Mouse (Mus musculus): ENCODE measurements around the gene Samd4b.
"Not testable (repeated sequence)": the region's sequence is repeated elsewhere in the genome, so short reads cannot be mapped to it uniquely, and the experiment has no call there.

Samd4b gene

DNA sequence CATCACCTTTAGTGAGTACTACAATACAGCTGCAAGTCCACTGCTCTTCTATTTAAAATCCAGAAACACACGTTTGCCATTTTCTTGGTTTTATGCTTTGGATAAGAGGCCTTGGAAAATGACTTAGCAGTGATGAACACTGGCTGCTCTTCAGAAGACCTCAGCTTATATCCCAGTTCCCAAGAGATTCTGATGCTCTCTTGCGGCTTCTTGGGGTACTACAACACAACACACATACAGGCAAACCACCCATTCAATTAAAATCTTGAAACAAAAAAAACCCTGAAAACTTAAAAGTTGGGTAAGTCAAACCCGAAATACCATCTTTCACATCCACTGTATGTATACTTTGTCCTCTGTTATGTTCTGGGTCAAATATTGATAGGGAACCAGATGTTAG is 199.9 kb downstream of the Samd4b start:
- no peak for DNase-seq (ENCODE audit: low spot score)

DNA sequence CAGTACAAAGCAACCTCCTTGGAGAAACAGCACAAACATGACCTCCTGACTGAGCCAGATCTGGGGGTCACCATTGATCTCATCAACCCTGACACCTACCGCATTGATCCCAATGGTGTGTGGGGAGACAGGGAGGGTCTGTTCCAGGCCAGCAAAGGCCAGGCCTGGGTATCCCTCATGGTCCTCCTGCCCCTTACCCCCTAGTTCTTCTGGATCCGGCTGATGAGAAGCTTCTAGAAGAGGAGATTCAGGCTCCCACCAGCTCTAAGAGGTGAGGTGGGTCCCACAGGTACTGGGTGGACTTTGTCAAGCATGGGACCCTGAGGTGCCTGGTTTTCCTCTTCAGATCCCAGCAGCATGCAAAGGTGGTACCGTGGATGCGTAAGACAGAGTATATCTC is 202.5 kb downstream of the Samd4b start:
- DNase-seq (ENCODE audit: low spot score) = no peak

DNA sequence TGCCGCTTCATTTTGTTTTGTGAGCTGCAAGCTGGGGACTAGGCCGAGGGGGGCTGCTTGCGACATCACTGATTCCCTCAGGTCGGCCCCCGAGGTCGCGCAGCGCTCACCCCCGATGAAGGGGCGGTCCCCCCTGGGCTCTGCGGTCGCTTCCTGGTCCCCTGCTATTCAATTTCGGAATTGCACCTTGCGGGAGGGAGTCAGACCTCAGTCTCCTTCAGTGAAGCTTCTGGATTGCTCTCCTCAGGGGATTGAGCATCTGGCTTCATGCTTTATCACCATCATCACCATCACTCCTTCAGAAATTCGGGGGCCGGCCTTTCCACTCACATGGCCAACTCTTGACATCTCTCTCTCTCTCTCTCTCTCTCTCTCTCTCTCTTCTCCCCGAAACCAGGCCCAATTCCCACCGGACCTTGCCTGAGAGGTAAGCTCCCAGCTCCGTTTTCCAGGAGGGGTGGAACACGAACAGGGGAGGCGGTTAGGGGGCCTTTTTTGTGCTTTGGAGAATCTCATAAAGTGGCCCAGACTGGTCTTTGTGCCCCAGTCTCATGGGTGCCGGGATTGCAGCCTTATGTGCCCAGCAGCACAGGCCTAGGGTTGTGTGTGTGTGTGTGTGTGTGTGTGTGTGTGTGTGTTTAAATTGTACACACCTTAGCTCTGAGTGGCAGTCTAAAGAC is 204.5 kb downstream of the Samd4b start:
- DNase-seq (ENCODE audit: low spot score) = no peak

DNA sequence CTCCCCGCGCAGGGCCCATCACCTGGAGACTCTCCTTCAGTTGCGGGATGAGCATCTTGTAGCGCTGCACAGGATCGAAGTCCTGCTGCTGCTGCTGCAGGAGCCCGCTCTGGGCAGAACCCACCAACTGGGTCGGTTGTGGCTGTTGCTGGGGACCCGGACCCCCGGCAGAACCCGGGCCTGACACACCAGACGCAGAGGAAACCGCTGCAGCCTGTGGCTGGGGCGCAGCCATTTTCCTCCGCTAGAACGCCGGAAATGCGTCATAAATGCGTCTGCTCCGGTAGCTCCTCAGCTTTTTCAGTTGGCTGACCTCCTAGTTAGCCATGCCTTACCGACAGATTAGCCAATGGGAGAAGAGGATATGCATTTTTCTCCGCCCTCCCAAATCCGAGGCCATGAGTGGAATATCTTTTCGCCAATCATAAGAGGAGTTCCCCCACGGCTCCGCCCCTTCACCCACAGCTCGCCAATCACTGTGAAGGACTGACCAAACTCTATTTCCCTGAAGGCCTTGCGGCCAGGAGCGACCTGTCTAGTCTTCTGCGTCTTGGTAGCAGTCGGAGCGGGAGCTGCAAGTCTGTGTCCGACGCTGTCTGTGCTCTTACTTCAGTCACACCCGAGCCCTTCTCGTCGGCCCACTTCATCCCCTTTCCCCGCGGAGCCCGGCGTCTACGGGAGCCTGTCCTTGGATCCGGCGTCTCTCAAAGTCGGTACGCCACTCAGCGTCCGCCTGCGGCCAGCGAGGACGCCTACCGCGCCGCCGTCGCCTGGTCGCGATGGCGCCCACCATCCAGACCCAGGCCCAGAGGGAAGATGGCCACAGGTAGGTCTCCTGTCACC is 205.3 kb downstream of the Samd4b start, which contains the start of the genes Med29 and Paf1:
Med29 (minus strand) TSS at position 280 of the 843 bp plus-strand sequence.
Paf1 (plus strand) TSS at position 523 of the 843 bp plus-strand sequence.
- peak; percentile 93 for DNase-seq (ENCODE audit: low spot score)

DNA sequence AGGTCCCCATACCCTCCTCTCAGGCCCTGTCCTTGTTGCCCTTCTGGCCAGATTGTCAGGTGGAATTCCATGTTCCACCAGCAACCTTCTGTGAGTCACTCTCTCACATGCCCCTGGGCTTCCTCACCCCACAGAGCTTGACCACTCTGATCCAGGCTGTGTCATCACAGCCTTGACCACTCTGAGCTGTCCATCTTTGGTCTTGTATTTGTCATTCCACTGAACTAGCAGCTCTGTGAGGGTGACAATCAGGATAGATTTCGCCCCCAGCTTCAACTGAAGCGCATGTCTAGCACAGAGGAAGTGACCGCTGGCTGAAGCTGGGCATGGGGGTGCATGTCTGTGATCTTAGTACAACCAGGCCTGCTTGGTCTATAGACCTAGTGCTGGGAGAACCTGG is 207.6 kb downstream of the Samd4b start:
- no peak for DNase-seq (ENCODE audit: low spot score)

DNA sequence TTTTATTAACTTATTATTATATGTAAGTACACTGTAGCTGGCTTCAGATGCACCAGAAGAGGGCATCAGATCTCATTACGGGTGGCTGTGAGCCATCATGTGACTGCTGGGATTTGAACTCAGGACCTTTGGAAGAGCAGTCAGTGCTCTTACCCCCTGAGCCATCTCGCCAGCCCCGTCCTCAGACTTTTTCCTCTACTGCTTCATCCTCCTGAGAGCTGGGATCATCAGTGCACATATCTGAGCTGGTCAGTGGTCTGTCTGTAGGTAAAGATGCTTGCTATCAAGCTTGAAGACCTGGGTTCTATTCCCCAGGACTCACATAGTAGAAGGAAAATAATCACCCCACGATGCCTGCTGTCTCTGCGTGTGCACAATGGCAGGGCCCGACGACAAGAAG is 210.6 kb downstream of the Samd4b start:
- DNase-seq (ENCODE audit: low spot score) = not testable (repeated sequence)

DNA sequence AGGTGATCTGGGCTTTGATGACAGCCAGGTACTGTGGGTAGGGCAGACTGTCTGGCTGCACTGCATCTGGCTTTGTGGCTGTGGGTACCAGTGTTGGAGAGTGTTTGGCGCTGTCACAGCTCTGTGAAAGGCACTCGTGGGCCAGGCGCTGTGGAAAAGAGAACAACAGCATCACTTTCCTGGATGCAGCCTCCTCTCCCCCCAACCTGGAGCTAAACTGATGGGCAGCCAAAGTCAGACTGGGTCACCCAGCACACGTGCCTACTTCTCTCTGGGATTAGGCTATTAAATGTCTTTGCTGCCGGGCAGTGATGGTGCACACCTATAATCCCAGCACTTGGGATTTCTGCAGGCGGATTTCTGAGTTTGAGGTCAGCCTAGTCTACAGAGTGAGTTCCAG is 211.1 kb downstream of the Samd4b start:
- DNase-seq (ENCODE audit: low spot score) = not testable (repeated sequence)

DNA sequence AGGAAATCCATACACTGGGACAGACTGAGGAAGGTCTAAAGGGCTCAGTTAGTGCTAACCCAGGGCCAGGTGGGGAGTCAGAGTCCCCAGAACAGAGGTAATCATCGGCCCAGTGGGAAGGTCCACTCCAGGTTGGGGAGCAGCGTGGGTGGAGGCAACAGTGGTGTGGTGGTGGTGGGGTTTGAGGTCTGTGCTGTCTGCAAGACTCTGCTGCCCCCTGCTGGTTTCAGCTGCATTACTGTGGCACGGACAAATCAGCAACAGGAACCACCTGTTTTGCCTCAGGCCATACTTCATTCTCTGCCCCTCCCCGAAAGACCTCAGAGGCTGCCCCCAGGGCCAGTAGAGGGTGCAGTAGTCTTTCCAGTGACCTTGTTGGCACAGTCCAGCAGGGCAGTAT is 211.5 kb downstream of the Samd4b start:
- DNase-seq (ENCODE audit: low spot score) = peak; percentile 73

DNA sequence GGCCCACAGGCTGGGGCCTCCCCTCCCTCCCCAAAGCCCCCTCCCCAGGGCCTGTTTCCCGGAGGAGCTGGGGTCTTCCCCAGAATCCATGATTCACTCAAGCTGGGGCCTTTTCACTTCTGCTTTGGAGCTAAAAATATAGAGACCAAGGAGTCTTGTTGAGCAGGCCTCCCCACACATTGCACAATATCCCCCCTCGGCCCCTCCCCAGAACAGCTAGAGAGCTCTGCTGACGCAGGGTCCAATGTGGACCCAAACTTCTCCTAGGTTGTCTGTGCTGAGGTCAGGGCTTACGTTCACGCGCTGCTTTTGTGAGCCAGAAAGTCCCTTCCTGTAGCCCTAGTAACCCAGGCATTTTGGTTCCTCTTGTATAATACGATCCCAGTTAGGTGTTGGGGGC is 211.9 kb downstream of the Samd4b start:
- no peak for DNase-seq (ENCODE audit: low spot score)

DNA sequence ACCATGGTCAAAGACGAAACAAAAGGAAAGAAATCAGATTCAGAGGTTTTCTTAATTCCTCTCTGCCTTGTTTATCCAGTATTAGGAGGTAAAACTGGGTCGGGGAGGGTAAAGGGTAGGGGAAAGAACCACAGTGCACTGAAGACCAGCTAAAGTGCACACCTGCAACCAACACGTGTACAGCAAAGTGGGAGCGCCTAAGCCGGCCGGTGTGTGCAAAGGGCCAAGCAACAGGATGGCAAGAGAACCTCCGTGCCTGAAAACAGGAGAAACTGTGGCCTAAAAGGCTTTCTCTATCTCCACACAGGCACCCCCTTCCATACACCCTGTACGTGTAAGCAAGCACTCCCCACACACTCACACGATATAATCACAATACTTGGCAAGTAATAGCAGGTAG is 212.7 kb downstream of the Samd4b start:
- DNase-seq (ENCODE audit: low spot score) = no peak

DNA sequence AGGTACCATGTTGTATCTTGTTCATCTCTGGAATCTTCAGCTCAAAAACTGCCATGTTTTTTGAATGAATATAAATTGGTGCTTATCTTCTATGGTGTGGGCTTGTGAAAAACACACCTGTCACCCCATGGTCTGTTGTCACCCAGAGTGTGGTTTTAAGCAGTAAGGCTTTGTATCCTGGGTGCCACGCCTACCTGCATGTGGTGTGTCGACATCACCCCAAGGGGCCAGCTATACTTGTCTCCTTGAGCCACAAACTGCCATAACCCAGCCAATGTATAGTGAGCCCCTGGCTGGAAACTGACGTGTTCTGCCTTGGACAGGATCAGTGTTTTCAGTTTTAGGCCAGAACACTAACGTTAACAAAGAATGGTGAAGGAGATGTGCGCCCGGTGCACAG is 213.8 kb downstream of the Samd4b start:
- no peak for DNase-seq (ENCODE audit: low spot score)

DNA sequence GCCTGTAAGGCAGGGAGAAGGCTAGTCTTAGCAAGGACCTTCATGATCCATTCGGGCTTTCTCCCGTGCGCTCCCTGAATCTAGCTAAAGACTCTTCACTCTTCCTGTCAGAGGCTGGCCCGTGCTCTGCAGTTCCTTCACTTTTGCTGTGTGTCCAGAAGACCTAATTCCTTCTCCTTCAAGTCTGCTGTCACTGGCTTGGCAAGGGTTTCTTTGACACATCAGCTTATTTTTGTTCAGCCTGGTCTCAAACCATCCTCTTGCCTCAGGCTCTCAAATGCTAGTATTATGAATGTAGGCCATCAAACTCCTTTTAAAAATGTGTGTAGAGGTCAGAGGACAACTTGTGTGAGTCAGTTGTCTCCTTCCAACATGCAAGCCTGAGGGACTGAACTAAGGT is 214.3 kb downstream of the Samd4b start:
- DNase-seq (ENCODE audit: low spot score) = no peak

DNA sequence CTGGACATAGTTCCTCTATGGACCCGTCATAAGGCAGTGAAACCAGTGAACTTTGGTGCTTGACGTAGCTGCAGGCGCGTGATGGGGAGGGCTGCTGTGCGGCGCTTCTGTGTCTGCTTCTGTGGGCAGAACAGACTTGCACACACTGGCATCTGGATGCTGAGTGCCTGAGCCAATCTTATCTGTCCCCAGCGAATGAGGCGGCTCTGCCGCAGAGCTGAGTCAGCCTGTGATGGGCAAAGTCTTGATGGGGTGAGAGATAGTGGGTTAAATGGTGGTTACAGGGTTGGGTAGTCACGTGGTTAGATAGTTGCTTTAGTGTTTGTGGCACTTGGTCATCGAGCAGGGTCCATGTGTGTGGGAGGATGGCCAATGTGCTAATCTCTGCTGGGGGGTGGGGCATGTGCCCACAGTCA is 215.0 kb downstream of the Samd4b start:
- DNase-seq (ENCODE audit: low spot score) = peak; percentile 69

DNA sequence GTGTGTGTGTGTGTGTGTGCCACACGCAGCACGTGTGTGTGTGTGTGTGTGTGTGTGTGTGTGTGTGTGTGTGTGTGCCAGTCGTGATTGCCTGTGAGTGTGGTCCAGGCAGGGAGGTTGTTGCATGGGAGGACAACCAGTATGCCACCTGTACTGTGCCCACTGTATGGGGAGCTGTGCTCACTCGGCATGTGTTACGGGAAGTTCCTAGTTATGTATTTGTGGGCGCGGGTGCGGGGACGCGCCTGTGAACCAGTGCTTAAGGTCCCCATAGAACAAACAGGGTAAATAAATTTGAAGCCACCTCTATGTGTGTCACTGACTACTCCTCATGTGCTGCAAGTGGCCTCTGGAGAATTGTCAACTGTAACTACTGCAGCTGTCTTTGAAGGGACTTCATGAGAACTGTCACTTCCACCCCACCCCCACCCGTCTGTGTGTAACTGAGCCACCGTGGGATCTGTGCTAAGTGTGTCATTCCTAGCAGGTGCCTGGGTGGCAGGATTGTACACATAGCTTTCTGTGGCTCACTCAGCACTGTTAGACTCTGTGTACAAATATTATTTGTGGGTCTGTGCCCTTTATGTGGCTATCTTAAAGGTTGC is 215.5 kb downstream of the Samd4b start:
- DNase-seq (ENCODE audit: low spot score) = peak; percentile 50

DNA sequence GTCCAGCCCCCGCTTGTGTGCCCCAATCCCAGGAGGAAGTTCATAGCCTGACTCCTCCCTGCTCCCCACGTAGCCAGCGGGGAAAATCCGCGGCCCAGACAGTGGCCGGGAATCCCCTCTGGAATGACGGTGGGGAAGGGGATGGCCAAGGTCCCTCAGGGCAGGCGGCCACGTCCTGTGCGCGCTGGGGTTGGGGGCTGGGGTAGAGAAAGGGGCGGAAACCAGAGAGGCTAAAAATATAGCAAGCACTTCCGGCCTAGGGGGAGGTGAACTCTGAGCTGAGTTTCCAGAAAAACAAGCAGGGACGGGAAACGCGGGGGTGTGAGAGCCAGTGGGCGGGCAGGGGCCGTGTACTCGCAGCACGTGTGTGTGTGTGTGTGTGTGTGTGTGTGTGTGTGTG is 216.0 kb downstream of the Samd4b start:
- DNase-seq (ENCODE audit: low spot score) = peak; percentile 71

DNA sequence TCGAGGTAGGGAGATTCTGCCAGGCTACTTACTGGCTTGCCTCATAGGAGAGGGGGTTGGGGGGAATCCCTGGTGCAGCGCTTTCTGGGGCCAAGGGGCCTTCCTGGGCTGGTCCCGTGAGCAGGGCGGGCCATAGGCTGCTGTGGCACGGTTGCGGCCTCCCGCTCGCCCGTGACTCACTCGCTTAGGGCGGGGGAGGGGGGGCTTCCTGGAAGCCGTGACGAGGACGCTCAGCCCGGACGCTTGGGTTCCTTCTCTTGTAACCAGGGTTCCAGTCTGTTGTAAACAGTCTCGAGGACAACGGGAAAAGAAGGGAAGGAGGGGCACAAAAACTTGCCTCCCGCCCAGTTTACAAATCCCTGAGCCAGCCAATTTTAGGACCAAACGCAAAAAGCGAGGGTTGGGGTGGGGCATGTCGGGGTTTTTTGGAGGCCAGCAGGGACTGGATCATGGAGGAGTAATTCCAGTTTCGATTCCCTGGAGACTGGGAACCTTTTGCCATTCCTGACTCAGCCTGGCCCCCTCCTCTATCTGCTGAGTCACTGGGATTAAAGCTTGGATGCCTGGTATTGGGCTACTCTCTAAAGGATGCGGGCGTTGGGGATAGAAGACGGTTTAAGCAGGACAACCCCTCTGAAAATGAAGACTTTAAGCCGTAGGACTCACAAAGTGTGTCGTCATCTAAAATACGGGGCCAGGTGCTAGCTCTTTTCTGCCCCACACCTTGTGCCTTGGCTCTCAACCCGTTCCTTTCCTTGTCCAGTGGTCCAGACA is 216.7 kb downstream of the Samd4b start:
- peak; percentile 77 for DNase-seq (ENCODE audit: low spot score)

DNA sequence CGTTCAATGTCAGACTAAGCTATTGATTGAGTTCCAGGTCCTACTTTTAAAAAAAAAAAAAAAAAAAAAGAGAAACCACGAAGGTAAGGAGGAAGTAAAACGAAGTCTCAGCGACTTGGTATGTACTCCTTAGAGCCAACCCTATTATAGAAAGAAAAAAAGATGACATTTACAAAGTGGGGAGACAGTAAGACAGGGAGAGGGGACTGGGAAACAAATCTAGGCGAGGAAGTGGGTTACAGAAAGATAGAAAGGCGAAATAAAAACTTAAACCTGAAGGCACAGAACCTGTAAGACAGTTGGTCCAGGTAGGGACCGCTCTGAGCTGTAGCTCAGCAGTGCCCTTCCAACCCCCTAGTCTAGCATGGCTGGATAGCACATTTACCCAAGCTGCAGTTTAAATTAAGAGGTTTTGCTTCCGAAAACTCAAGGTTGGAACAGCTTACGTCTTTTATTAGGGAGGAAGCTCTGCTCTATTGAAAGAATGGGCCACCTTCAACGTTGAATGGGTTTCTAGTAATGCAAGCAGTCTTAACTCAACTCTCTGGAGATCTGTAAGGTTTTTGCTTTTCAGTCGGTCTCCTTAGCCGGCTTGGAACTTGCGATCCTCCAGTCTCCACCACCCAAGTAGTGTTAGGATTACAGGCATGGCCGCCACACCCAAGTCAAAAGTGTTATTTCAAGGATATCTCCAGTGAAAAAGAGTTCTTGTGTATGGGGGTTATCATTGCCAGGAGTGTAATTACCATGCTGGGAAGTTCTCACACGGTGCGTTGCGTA is 217.5 kb downstream of the Samd4b start, which contains the start of gene Zfp36:
Zfp36 (minus strand) TSS at position 17 of the 780 bp plus-strand sequence.
- no peak for DNase-seq (ENCODE audit: low spot score)

DNA sequence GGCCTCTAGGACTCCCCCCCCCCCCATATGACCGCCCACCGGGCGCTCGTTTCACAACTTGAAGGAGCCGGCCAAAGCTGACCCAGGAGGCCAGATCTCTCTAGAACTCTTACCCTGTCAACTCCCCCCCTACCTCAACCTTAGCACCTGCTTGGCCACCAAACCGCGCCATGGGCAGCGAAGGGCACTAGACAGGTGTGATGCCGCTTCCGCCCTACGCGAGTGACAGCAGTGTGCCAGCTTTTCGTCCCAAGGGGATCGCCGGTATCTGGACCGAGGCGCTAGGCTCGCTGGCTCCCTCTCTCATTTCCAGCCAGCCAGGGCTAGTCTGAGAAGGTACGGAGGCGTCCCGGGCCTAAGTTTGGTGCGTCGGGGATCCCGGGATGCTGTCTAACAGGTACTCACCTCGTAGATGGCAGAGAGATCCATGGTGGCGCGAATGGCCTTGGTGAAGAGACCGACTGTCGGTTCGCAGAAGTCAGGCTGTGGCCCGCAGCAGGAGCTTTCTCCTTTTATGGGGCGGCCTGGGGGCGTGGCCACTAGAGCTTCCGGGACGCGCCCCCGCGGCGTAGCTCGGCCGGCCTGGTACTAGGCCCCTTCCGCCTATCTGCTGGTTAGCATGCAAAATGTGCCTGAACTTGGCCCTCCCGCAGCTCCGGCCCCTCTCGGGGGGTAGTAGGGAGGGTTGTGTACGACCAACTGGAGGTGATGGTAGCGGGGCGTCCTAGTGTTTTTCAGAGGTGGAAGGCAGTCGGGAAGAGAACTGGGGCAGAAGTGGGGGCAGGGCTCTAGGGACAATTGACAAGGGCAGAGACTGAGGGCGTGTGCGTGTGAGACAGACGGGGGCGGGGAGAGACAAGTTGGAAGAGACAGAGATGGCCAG is 218.9 kb downstream of the Samd4b start:
- peak; percentile 87 for DNase-seq (ENCODE audit: low spot score)

DNA sequence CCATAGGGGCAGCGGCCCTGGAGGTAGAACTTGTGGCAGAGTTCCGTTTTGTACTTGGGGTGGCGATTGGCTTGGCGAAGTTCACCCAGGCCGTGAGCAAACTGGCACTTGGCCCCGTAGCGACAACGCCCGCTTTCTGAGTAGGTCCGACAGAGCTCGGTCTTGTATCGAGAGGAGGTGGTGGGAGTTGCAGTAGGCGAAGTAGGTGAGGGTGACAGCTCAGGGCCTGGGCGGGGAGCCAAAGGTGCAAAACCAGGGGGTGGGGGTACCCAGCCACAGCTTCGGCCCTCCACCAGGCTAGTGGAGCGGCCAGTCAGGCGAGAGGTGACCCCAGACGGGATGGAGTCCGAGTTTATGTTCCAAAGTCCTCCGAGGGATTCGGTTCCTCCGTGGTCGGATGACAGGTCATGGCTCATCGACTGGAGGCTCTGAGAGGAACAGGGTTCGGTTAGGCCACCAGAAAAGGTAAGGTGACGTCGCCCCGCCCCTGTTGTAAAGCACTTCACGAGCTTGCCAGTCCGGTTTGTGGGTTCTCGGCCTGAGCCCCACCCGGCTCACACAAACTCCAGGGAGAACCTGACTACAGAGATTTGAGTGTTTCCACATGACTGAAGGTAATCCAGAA is 219.8 kb downstream of the Samd4b start:
- DNase-seq (ENCODE audit: low spot score) = peak; percentile 40
